Mouse (Mus musculus): ENCODE measurements around the gene Gm11077.

Gene Gm11077

GRCm38 (mm10) chr6:140745586-140745985 is 16.5 kb downstream of the Gm11077 start:
- no peak for DNase-seq (ENCODE audit: low spot score in 2 of 2)

GRCm38 (mm10) chr6:140747591-140747990 is 18.5 kb downstream of the Gm11077 start:
- no peak for DNase-seq (ENCODE audit: low spot score in 2 of 2)

DNA sequence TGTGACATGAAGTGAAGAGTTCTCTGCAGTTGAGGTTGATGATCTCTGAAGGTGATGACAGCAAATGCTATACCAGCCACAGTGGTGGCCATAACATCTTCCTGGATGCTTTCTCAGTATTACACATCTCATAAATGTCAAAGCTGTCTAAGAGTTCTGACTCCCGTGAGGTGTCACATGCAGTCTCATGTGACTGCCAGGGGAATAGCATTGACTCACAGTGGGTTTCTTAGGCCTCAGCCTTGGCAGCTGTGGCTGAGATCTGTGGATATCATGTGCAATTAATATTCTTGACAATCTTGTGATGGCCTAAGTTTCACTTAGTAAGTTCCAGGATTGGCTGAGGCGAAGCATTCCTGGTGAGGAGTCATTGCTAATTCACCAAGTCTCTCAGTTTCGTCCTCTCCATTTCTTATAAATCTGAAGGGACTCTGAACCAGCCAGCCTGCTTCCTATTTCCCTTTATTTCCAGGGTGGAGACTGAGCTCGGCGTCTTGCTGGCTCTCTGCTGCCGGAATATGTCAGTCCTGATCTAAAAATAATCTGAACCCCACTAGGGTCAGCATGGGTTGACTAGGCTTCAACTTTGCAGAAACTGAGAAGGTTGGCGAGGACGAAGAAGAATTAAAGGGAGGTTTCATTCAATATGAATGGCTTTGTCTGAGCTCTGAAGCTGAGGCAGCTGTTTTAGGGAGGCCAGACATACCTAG is 21.4 kb downstream of the Gm11077 start:
- no peak for DNase-seq (ENCODE audit: low spot score in 2 of 2)

GRCm38 (mm10) chr6:140766365-140766764 is 37.3 kb downstream of the Gm11077 start:
- DNase-seq (ENCODE audit: low spot score in 2 of 2), result peak; percentile 17 to 63

GRCm38 (mm10) chr6:140767237-140767636 is 38.2 kb downstream of the Gm11077 start:
- no peak for DNase-seq (ENCODE audit: low spot score in 2 of 2)

DNA sequence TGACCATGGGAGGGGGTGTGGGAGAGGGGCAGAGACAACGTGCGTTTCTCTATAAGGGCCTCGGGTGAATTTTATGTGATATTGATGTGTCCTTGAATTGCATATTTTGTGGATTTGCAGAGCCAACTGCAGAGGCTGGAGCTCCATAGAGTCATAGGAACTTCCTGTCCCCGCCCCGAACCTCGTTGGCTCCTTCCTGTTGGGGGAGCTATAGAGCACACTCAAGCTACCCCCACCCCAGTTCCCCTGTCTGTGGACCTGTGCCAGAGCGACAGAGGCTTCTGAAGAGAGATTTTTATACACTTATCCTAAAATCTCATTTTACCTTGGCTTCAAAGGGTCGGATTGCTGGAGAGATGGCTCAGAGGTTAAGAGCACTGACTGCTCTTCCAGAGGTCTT is 39.1 kb downstream of the Gm11077 start:
- no peak for DNase-seq (ENCODE audit: low spot score in 2 of 2)

GRCm38 (mm10) chr6:140768859-140769640 is 40.0 kb downstream of the Gm11077 start:
- DNase-seq (ENCODE audit: low spot score in 2 of 2), result no peak

DNA sequence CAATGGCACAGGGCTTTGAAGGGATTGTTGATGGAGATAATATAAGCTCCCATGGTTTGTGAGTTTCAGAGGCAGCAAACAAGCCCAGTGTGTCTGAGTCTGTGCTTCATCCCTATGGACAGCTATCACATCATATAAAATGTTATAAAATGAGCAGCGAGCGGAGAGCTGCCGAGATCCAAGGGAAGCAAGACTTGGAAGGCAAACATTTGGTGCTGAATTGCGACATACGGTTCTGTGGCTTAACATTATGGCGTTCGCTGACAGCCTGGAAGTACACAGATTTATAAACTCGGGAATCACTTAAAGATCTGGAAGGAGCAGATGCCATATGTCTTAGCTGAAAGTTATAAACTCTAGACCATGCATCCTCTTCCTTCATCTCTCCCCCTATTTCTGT is 47.2 kb downstream of the Gm11077 start:
- DNase-seq (ENCODE audit: low spot score in 2 of 2), result peak in 1 of 2 experiments; percentile 6

GRCm38 (mm10) chr6:140782524-140782923 is 53.4 kb downstream of the Gm11077 start:
- DNase-seq (ENCODE audit: low spot score in 2 of 2), result no peak

GRCm38 (mm10) chr6:140786058-140786457 is 57.0 kb downstream of the Gm11077 start:
- DNase-seq (ENCODE audit: low spot score in 2 of 2), result no peak

DNA sequence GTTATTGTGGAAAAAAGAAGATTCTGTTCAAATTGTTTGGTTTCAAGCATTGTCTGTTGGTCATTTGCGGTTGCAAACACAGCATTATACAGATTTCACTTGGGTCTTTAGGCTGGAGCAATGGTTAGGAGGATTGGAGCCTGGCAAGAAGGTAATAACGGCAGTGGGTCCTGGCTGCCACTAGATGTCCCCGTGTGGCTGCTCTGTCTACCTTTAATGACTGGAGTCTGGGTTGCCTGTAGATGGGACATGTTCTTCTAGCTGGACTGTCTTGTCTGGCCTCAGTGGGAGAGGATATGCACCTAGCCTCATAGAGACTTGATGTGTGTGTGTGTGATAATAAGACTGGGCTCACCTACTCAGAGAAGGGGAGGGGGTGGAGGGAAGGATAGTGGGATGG is 60.8 kb downstream of the Gm11077 start:
- DNase-seq (ENCODE audit: low spot score in 2 of 2), result no peak

GRCm38 (mm10) chr6:140793676-140794262 is 64.7 kb downstream of the Gm11077 start:
- no peak for DNase-seq (ENCODE audit: low spot score in 2 of 2)

DNA sequence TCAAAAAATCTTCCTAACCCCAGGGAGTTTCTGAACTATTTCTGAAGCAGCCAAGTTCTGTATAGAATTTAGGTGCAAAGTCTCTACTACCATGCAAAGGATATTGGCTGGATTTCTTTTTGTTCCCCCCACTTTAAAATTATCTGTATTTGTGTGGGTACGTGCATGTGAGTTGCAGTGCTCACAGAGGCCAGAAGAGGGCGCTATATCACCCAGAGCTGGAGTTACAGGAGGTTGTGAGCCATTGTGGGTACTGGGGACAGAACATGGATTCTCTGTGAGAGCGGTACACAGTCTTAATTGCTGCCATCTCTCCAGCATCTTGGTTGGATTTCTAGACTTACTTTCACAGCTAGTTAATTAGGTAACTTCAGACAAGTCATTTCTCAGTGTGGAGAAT is 69.8 kb downstream of the Gm11077 start:
- no peak for DNase-seq (ENCODE audit: low spot score in 2 of 2)

- no peak for DNase-seq (ENCODE audit: low spot score in 2 of 2)
Measured at GRCm38 (mm10) chr6:140799435-140800040, 70.5 kb downstream of the Gm11077 start.

DNA sequence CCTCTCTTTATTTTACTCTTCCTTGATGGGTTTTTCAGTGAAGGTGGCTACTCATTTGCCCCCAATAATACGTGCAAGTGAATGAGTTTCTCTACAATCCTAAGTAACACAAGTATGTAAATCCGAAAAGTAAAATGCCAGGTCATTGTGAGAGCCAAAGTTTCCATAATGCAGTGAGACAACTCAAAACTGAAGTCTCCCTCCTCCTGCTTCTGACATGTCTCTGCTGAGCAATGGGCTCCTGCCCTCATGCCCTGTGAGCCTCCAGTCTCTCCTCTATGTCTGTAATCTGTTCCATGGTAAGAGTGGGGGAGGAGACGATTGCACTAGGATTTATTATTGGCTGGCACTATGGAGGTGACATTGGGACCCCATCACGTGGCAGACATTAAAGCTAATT is 71.5 kb downstream of the Gm11077 start:
- no peak for DNase-seq (ENCODE audit: low spot score in 2 of 2)

Data from frontal cortex, postnatal 36 days (tissue).